Mouse (Mus musculus) stomach, embryonic 14.5 days (tissue): ENCODE measurements around the gene 2410004B18Rik. TPM values are rescaled to one million over a fixed set of nuclear protein-coding genes. Genes with fewer than 3 reads are reported as not detected.

Experiments used
- ATAC-seq: fragments of 200-750 bp; cut with Nextera tagmentation; 2 replicates; pipeline ENCODE4 v1.8.0; 2017; ENCODE audit warnings: low read depth, moderate TSS enrichment; ENCODE audit not compliant: insufficient number of reproducible peaks, insufficient read depth, low FRiP score
- H3K27ac ChIP-seq: fragments of 300-500 bp; sonication (generic); 2 replicates; pipeline ENCODE4 v1.5.1; 2014; ENCODE audit warnings: mild to moderate bottlenecking, low read length, moderate library complexity, mixed read lengths
- H3K27me3 ChIP-seq: fragments of 300-500 bp; sonication (generic); 2 replicates; pipeline ENCODE4 v1.6.1; 2014; ENCODE audit warnings: low read length, control low read depth, mixed read lengths; ENCODE audit not compliant: control insufficient read depth, insufficient read depth
- H3K36me3 ChIP-seq: fragments of 300-500 bp; sonication (generic); 2 replicates; pipeline ENCODE4 v1.6.1; 2014; ENCODE audit warnings: mild to moderate bottlenecking, control low read depth, low read length, moderate library complexity, mixed read lengths; ENCODE audit not compliant: control insufficient read depth, insufficient read depth
- H3K4me1 ChIP-seq: fragments of 300-500 bp; sonication (generic); 2 replicates; pipeline ENCODE4 v1.6.1; 2014; ENCODE audit warnings: low read length, control low read depth, mixed read lengths; ENCODE audit not compliant: control insufficient read depth, insufficient read depth
- H3K4me2 ChIP-seq: fragments of 300-500 bp; sonication (generic); replicated peaks from 2 replicates; pipeline ENCODE4 v1.6.1; 2014; ENCODE audit warnings: low read depth, low read length, control low read depth
- H3K4me3 ChIP-seq: fragments of 300-500 bp; sonication (generic); 2 replicates; pipeline ENCODE4 v1.5.1; 2014; ENCODE audit warnings: low read depth, low read length, control low read depth
- H3K9ac ChIP-seq: fragments of 300-500 bp; sonication (generic); replicated peaks from 2 replicates; pipeline ENCODE4 v1.6.1; 2014; ENCODE audit warnings: low read depth, mild to moderate bottlenecking, control low read depth, low read length, moderate library complexity, mixed read lengths
- H3K9me3 ChIP-seq: fragments of 300-500 bp; sonication (generic); 2 replicates; pipeline ENCODE4 v1.6.1; 2016; ENCODE audit warnings: low read depth, low read length, control low read depth; ENCODE audit not compliant: control insufficient read depth
- WGBS: fragments of 180-500 bp; shearing (Covaris S2); extraction: QIAGEN DNeasy Blood & Tissue Kit; methylation state at CpG from one replicate; pipeline ENCODE4 v1.1.7; 2014; 5-methylcytosine and 5-hydroxymethylcytosine counted together
- polyA plus RNA-seq: library from polyadenylated mRNA; unstranded; fragments of >200 nt; fragmentation: Nextera tagmentation; extraction: Ambion mirVana; gene quantifications from 2 replicates; pipeline ENCODE4 v1.2.1, GENCODE M21; 2014

Gene 2410004B18Rik
- polyA plus RNA-seq, 1 experiment from 2014 or later: 45.1 TPM

- WGBS: under 1% methylated on average over 55 of the region's 58 CpGs
- Histone ChIP-seq H3K4me1 (peaks cover 18% of the 10 kb centered on the region), H3K36me3 (peaks cover 9% of the 10 kb centered on the region; the same call in 1 of the 2 replicates), H3K9ac (peak overlapping the region; percentile 84), H3K4me3 (peak overlapping the region; percentile 86), H3K9me3 (no peaks in the 10 kb centered on the region), H3K4me2 (peak overlapping the region; percentile 69), H3K27ac (peak overlapping the region; percentile 96), H3K27me3 (no peaks in the 10 kb centered on the region)
- peak; percentile 100 for ATAC-seq
Measured at GRCm38 (mm10) chr3:145923874-145924577, 13.8 kb upstream of the 2410004B18Rik start.

GRCm38 (mm10) chr3:145924649-145925337 lies 13.0 kb upstream of the 2410004B18Rik start:
- ATAC-seq: no peak
- H3K36me3 ChIP-seq: peaks cover 9% of the 10 kb centered on the region; the same call in 1 of the 2 replicates
- no peaks in the 10 kb centered on the region for H3K9me3 ChIP-seq
- peaks cover 18% of the 10 kb centered on the region for H3K4me1 ChIP-seq
- H3K4me2 ChIP-seq: peak overlapping the region; percentile 69
- peak overlapping the region; percentile 96 for H3K27ac ChIP-seq
- 3% methylated on average over 39 of the region's 39 CpGs for WGBS
- peak overlapping the region; percentile 84 for H3K9ac ChIP-seq
- H3K27me3 ChIP-seq: no peaks in the 10 kb centered on the region
- peak overlapping the region; percentile 86 for H3K4me3 ChIP-seq

- Histone ChIP-seq H3K4me2 (peak overlapping the region; percentile 69), H3K4me1 (peaks cover 18% of the 10 kb centered on the region), H3K36me3 (peaks cover 11% of the 10 kb centered on the region), H3K9me3 (no peaks in the 10 kb centered on the region), H3K27ac (no peak overlapping the region), H3K9ac (0 out of 2 replicates have a peak overlapping the region, but pooled peaks have one; percentile 12), H3K4me3 (peak overlapping the region; percentile 86), H3K27me3 (no peaks in the 10 kb centered on the region)
- WGBS: 57% methylated on average over 5 of the region's 5 CpGs
- ATAC-seq: no peak
Measured at GRCm38 (mm10) chr3:145925506-145925905, 12.3 kb upstream of the 2410004B18Rik start.

GRCm38 (mm10) chr3:145929525-145930400 lies 8.1 kb upstream of the 2410004B18Rik start:
- no peak overlapping the region for H3K9ac ChIP-seq
- peaks cover 11% of the 10 kb centered on the region for H3K4me1 ChIP-seq
- peaks cover 33% of the 10 kb centered on the region for H3K36me3 ChIP-seq
- 69% methylated on average over 7 of the region's 7 CpGs for WGBS
- H3K4me2 ChIP-seq: no peak overlapping the region
- H3K4me3 ChIP-seq: no peak overlapping the region
- H3K27me3 ChIP-seq: no peaks in the 10 kb centered on the region
- H3K27ac ChIP-seq: no peak overlapping the region
- no peak for ATAC-seq
- no peaks in the 10 kb centered on the region for H3K9me3 ChIP-seq

GRCm38 (mm10) chr3:145933845-145934244 lies 4.0 kb upstream of the 2410004B18Rik start:
- Histone ChIP-seq H3K9ac (no peak overlapping the region), H3K27me3 (no peaks in the 10 kb centered on the region), H3K27ac (no peak overlapping the region), H3K4me3 (no peak overlapping the region), H3K36me3 (peaks cover 24% of the 10 kb centered on the region; the same call in 1 of the 2 replicates), H3K9me3 (no peaks in the 10 kb centered on the region), H3K4me2 (no peak overlapping the region), H3K4me1 (peaks cover 2% of the 10 kb centered on the region)
- 54% methylated on average over 9 of the region's 9 CpGs for WGBS
- no peak for ATAC-seq

- Histone ChIP-seq H3K9ac (peak overlapping the region; percentile 95), H3K4me1 (peaks cover 11% of the 10 kb centered on the region), H3K4me2 (peak overlapping the region; percentile 74), H3K36me3 (peaks cover 17% of the 10 kb centered on the region; the same call in 1 of the 2 replicates), H3K9me3 (no peaks in the 10 kb centered on the region), H3K27me3 (no peaks in the 10 kb centered on the region), H3K27ac (peak overlapping the region; percentile 52; the same call in 1 of the 2 replicates), H3K4me3 (peak overlapping the region; percentile 91)
- WGBS: 18% methylated on average over 50 of the region's 50 CpGs
- 0 out of 2 replicates have a peak, but pooled peaks have one; percentile 7 for ATAC-seq
Measured at GRCm38 (mm10) chr3:145938405-145939349, 863 bp downstream of the 2410004B18Rik start.

GRCm38 (mm10) chr3:145939402-145939801 lies 1.6 kb downstream of the 2410004B18Rik start:
- Histone ChIP-seq H3K27me3 (no peaks in the 10 kb centered on the region), H3K27ac (no peak overlapping the region), H3K4me1 (peaks cover 11% of the 10 kb centered on the region), H3K9me3 (no peaks in the 10 kb centered on the region), H3K36me3 (peaks cover 21% of the 10 kb centered on the region), H3K9ac (no peak overlapping the region; the same call in 1 of the 2 replicates), H3K4me2 (peak overlapping the region; percentile 74), H3K4me3 (peak overlapping the region; percentile 91)
- 79% methylated on average over 12 of the region's 12 CpGs for WGBS
- ATAC-seq: no peak
